13 mouse cellular contexts compared by ENCODE assay signal in genomic region chr5:114572997-114573396, GRCm38 (mm10). TPM values are rescaled to one million over a fixed set of nuclear protein-coding genes. Genes with fewer than 3 reads are reported as not detected.
DNase-seq lines count a peak whose midpoint lies in the region; ATAC-seq and TF ChIP-seq lines count a peak whose summit lies in the region.
"Had no signal": no experiment of that assay in that cellular context is flagged by ENCODE, and none has a peak within 500 bp of the region (broad histone marks: within the 10 kb centered on the region; RNA-seq: fewer than 3 reads in every experiment).

No protein-coding gene starts in this region.

- TF ChIP-seq CTCF in forebrain, postnatal 0 days (IDR thresholded peaks at IDR 0.05; ENCODE audit: low read depth), result no peak

- H3K27me3 ChIP-seq in forebrain, embryonic 10.5 days (ENCODE audit: poor library complexity, severe bottlenecking), result peaks cover 83% of the 10 kb centered on the region
- no peaks in the 10 kb centered on the region; the same call in none of the 2 replicates for H3K27me3 ChIP-seq in forebrain, postnatal 0 days (ENCODE audit: insufficient read depth, low read length)
- H3K27me3 ChIP-seq in embryonic facial prominence, embryonic 10.5 days (replicated peaks; ENCODE audit: low read depth, poor library complexity, severe bottlenecking), result peaks cover 76% of the 10 kb centered on the region
- no peaks in the 10 kb centered on the region; the same call in 1 of the 2 replicates for H3K27me3 ChIP-seq in intestine, embryonic 15.5 days (replicated peaks)
- H3K27me3 ChIP-seq in midbrain, embryonic 16.5 days (ENCODE audit: control insufficient read depth, insufficient read depth, low read depth, low read length), result no peaks in the 10 kb centered on the region

- H3K4me3 ChIP-seq in forebrain, embryonic 10.5 days, result peak overlapping the region; percentile 86
- H3K4me3 ChIP-seq in forebrain, postnatal 0 days (ENCODE audit: low read depth, low read length), result no peak overlapping the region
- peak overlapping the region; percentile 82 for H3K4me3 ChIP-seq in embryonic facial prominence, embryonic 10.5 days
- no peak overlapping the region for H3K4me3 ChIP-seq in intestine, embryonic 15.5 days (replicated peaks)
- H3K4me3 ChIP-seq in midbrain, embryonic 16.5 days (ENCODE audit: low read depth, low read length), result no peak overlapping the region
- H3K4me3 ChIP-seq: erythroblast, embryonic 14.5 days; heart, adult 2 months; limb, embryonic 13.5 days had no signal

- H3K9ac ChIP-seq in forebrain, postnatal 0 days, result no peak overlapping the region
- no peak overlapping the region for H3K9ac ChIP-seq in intestine, embryonic 15.5 days
- peak overlapping the region; percentile 18; the same call in 1 of the 2 replicates for H3K9ac ChIP-seq in midbrain, embryonic 16.5 days (ENCODE audit: low read depth, low read length)
- H3K9ac ChIP-seq: limb, embryonic 13.5 days had no signal

- H3K4me2 ChIP-seq in forebrain, postnatal 0 days (ENCODE audit: low read depth), result no peak overlapping the region
- H3K4me2 ChIP-seq in intestine, embryonic 15.5 days (replicated peaks), result peak overlapping the region; percentile 61
- H3K4me2 ChIP-seq in midbrain, embryonic 16.5 days (ENCODE audit: low read length), result 0 out of 2 replicates have a peak overlapping the region, but pooled peaks have one; percentile 4

- H3K27ac ChIP-seq in forebrain, embryonic 10.5 days, result peak overlapping the region; percentile 82
- no peak overlapping the region for H3K27ac ChIP-seq in forebrain, postnatal 0 days (ENCODE audit: low read depth, low read length)
- no peak overlapping the region for H3K27ac ChIP-seq in embryonic facial prominence, embryonic 10.5 days (replicated peaks)
- H3K27ac ChIP-seq in intestine, embryonic 15.5 days, result no peak overlapping the region
- H3K27ac ChIP-seq in midbrain, embryonic 16.5 days (ENCODE audit: low read length), result no peak overlapping the region
- H3K27ac ChIP-seq: heart, adult 2 months; limb, embryonic 13.5 days had no signal

- ATAC-seq in forebrain, postnatal 0 days, result no peak
- peak; percentile 17 for ATAC-seq in intestine, embryonic 15.5 days
- no peak for ATAC-seq in midbrain, embryonic 16.5 days

- intact Hi-C loops in left cerebral cortex, postnatal 25 days (cut with DNase I), result loop anchor here (5.0 kb wide), 1 partner anchor 216 kb away; no protein-coding TSS in a partner anchor

- peaks cover 99% of the 10 kb centered on the region for H3K4me1 ChIP-seq in forebrain, embryonic 10.5 days
- H3K4me1 ChIP-seq in forebrain, postnatal 0 days (ENCODE audit: insufficient read depth), result peaks cover 59% of the 10 kb centered on the region
- H3K4me1 ChIP-seq in embryonic facial prominence, embryonic 10.5 days, result peaks cover 98% of the 10 kb centered on the region
- peaks cover 66% of the 10 kb centered on the region for H3K4me1 ChIP-seq in intestine, embryonic 15.5 days (replicated peaks)
- H3K4me1 ChIP-seq in midbrain, embryonic 16.5 days (ENCODE audit: control insufficient read depth, insufficient read depth, low read length), result peaks cover 73% of the 10 kb centered on the region

- H3K36me3 ChIP-seq in forebrain, embryonic 10.5 days (replicated peaks), result peaks cover 17% of the 10 kb centered on the region
- no peaks in the 10 kb centered on the region for H3K36me3 ChIP-seq in forebrain, postnatal 0 days (ENCODE audit: insufficient read depth)
- H3K36me3 ChIP-seq in embryonic facial prominence, embryonic 10.5 days (replicated peaks), result no peaks in the 10 kb centered on the region
- no peaks in the 10 kb centered on the region for H3K36me3 ChIP-seq in intestine, embryonic 15.5 days
- H3K36me3 ChIP-seq in midbrain, embryonic 16.5 days (ENCODE audit: control insufficient read depth, insufficient read depth, low read length), result no peaks in the 10 kb centered on the region
- H3K36me3 ChIP-seq: limb, embryonic 13.5 days had no signal

- WGBS in forebrain, embryonic 10.5 days, result 13% methylated on average over 2 of the region's 2 CpGs
- WGBS in forebrain, postnatal 0 days, result 18% methylated on average over 2 of the region's 2 CpGs
- WGBS in embryonic facial prominence, embryonic 10.5 days, result 15% methylated on average over 2 of the region's 2 CpGs
- WGBS in intestine, embryonic 15.5 days, result 44% methylated on average over 2 of the region's 2 CpGs
- 24% methylated on average over 2 of the region's 2 CpGs for WGBS in midbrain, embryonic 16.5 days

- DNase-seq in forebrain, embryonic 10.5 days (ENCODE audit: extremely low spot score, low spot score), result no peak
- DNase-seq in forebrain, postnatal 0 days, result no peak
- DNase-seq in embryonic facial prominence, embryonic 10.5 days (ENCODE audit: low spot score), result no peak
- no peak for DNase-seq in left cerebral cortex, postnatal 25 days (ENCODE audit: low spot score in 2 of 2)
- no peak for DNase-seq in thymus, adult 18-20 months
- DNase-seq in cerebellum, adult 9-10 months, result no peak
- DNase-seq: cerebellum, adult 11-12 months; right cerebral cortex, postnatal 4 days had no signal

- no peaks in the 10 kb centered on the region for H3K9me3 ChIP-seq in forebrain, embryonic 10.5 days
- H3K9me3 ChIP-seq in forebrain, postnatal 0 days (ENCODE audit: low read length), result no peaks in the 10 kb centered on the region
- no peaks in the 10 kb centered on the region for H3K9me3 ChIP-seq in embryonic facial prominence, embryonic 10.5 days
- no peaks in the 10 kb centered on the region for H3K9me3 ChIP-seq in intestine, embryonic 15.5 days
- no peaks in the 10 kb centered on the region for H3K9me3 ChIP-seq in midbrain, embryonic 16.5 days (replicated peaks; ENCODE audit: control insufficient read depth, low read length, poor library complexity, severe bottlenecking)
- H3K9me3 ChIP-seq: limb, embryonic 13.5 days had no signal

RNA-seq across cellular contexts. Expression of gene Fam222a, which starts 5.2 kb away (rescaled TPM):
- polyA plus RNA-seq in forebrain, embryonic 10.5 days (2016; fragmentation: Nextera tagmentation; extraction: Ambion mirVana), result 3.9 and 4.1 TPM in 2 replicates
- 6.2 and 8.2 TPM in 2 replicates for total RNA-seq in forebrain, postnatal 0 days (2014; rRNA removed)
- polyA plus RNA-seq in forebrain, postnatal 0 days (2015; fragmentation: Nextera tagmentation; extraction: Ambion mirVana), result 2.9 and 3.4 TPM in 2 replicates
- polyA plus RNA-seq in embryonic facial prominence, embryonic 10.5 days (2016; fragmentation: Nextera tagmentation; extraction: Ambion mirVana), result 2.3 and 3.8 TPM in 2 replicates
- polyA plus RNA-seq in intestine, embryonic 15.5 days (2015; fragmentation: Nextera tagmentation; extraction: Ambion mirVana), result 5.1 and 6.2 TPM in 2 replicates
- 5.3 and 6.0 TPM in 2 replicates for polyA plus RNA-seq in midbrain, embryonic 16.5 days (2015; fragmentation: Nextera tagmentation; extraction: Ambion mirVana)
- 10 to 100 TPM in 1 of 2 experiments, 1 to 10 TPM in 1; 6.8 to 12.8 TPM for total RNA-seq in left cerebral cortex, postnatal 25 days (2021)

Comparison
In these comparisons a context has a peak if more than half of its experiments do, and no peak if none do; other contexts are left out.
1. H3K4me3 ChIP-seq: peak in forebrain, embryonic 10.5 days (single experiment) and embryonic facial prominence, embryonic 10.5 days (single experiment); none in forebrain, postnatal 0 days (single experiment), intestine, embryonic 15.5 days (single experiment) and midbrain, embryonic 16.5 days (single experiment).